Mouse (Mus musculus) bone marrow, adult 2 months (tissue): ENCODE measurements around the gene Daglb. TPM values are rescaled to one million over a fixed set of nuclear protein-coding genes. Genes with fewer than 3 reads are reported as not detected.

Source experiments
- H3K27ac ChIP-seq: fragments of 200-500 bp; 2 replicates; pipeline ENCODE4 v1.5.1; 2012; ENCODE audit warnings: low read depth, mild to moderate bottlenecking, control low read depth, inconsistent platforms, low read length; ENCODE audit not compliant: control insufficient read depth, poor library complexity, insufficient read depth
- H3K4me1 ChIP-seq: fragments of 200-500 bp; 2 replicates; pipeline ENCODE4 v1.6.1; 2011; ENCODE audit warnings: low read length; ENCODE audit not compliant: control insufficient read depth, insufficient read depth
- H3K4me3 ChIP-seq: fragments of 200-500 bp; replicated peaks from 2 replicates; pipeline ENCODE3; 2011; ENCODE audit warnings: mild to moderate bottlenecking, low read depth, low read length, control low read depth; ENCODE audit not compliant: control insufficient read depth
- CTCF ChIP-seq: fragments of 200-500 bp; IDR thresholded peaks from 2 replicates; pipeline ENCODE4 v1.5.1; 2011; ENCODE audit warnings: low read length, control low read depth; ENCODE audit not compliant: control insufficient read depth, insufficient read depth
- POLR2A ChIP-seq: fragments of 200-500 bp; IDR thresholded peaks from 2 replicates; pipeline ENCODE4 v1.6.1; 2011; ENCODE audit warnings: low read depth, mild to moderate bottlenecking, control low read depth, low read length, borderline replicate concordance; ENCODE audit not compliant: control insufficient read depth
- WGBS: fragments of 180-500 bp; shearing (Covaris S2); methylation state at CpG from one replicate; pipeline ENCODE4 v1.1.7; 2018; 5-methylcytosine and 5-hydroxymethylcytosine counted together
- polyA plus RNA-seq: library from polyadenylated mRNA; stranded (reverse); fragments of >200 nt; gene quantifications from 2 replicates; pipeline ENCODE4 v1.2.4, GENCODE M21; 2011; ENCODE audit warnings: low replicate concordance; ENCODE audit not compliant: missing spikeins, insufficient read depth, insufficient read length

The Daglb gene
- polyA plus RNA-seq, 1 experiment = 12.4 TPM

DNA sequence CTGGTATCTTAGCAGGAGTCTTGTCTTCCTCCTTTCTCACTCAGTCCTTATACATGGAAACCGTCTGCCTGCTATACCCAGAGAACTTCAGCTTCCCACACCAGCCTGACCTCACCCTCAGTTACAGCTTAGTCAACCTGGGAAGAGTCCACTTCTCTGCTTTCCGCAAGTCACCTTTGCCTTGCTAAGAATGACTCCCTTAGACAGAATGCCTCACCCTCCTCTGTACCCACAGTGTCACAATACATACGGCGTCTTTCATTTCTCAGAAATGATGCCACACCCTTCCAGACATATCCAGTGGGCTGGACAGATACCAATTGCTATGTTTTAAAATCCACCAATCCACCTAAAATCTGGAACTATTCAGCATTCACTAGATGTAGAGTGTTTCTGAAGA lies 47.9 kb downstream of the Daglb start:
- Histone ChIP-seq H3K27ac (no peak overlapping the region), H3K4me1 (no peaks in the 10 kb centered on the region; the same call in 1 of the 2 replicates), H3K4me3 (no peak overlapping the region)
- TF ChIP-seq POLR2A = no peak
- TF ChIP-seq CTCF = no peak
- 38% methylated on average over 4 of the region's 4 CpGs for WGBS

DNA sequence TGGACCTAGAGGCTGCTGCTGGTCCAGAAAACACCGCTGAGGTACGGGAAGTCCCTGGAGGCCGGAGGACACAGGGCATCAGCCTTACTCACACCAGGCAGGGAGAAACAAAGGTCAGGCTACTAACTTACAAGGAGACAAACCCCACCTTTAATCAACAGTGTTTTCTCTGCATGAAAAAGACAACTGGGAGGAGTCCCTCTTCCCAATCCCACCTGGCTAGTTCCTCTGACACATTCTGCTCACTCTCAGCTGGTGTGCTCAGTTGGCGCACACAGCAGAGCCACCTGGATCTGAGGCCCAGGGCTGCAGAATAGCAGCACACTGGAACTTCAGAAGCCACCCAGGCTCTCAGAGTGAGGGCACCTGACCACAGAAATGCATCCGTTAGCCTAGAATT lies 50.5 kb downstream of the Daglb start:
- H3K27ac ChIP-seq = no peak overlapping the region
- H3K4me1 ChIP-seq = peaks cover 3% of the 10 kb centered on the region
- H3K4me3 ChIP-seq = no peak overlapping the region
- WGBS = 91% methylated on average over 5 of the region's 5 CpGs
- TF ChIP-seq CTCF (no peak), POLR2A (no peak)

DNA sequence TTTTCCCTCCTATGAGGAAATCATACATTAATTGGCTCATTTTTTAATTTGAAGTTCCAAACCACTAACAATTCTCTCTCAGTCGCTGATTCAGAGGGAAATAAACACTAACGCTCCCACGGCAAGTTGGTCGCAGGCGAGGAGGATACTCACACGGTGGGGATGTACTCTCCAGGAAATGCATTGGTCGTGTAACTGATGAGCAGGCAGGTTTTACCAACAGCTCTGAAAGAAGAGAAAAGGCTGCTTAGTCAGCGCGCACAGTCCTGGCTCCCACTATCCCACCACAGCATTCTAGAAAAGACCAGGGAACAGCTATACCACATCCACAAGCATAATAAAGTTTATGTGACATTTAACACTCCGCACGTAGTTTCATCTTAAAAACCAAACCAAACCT lies 52.6 kb downstream of the Daglb start:
- 78% methylated on average over 11 of the region's 11 CpGs for WGBS
- H3K4me1 ChIP-seq = peaks cover 5% of the 10 kb centered on the region
- H3K4me3 ChIP-seq = no peak overlapping the region
- H3K27ac ChIP-seq = no peak overlapping the region
- TF ChIP-seq POLR2A (no peak), CTCF (no peak)

DNA sequence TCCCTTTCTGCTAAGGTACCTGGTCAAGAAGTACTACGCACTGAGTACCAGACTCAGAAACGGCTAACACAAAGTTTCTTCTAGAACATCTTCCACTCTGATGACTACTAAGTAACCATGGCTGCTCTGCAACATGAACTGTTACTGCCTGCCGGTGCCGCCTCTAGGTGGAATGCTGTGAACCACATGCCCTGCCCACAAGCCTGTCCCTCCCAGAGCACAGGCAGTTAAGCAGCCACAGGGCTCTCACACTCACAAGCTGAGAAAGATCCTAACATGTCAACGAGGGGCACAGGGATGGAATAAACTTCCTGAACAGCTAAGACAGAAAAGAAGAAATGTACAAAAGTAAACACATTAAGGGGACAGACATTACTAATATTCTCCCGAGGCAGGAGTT lies 53.1 kb downstream of the Daglb start:
- Histone ChIP-seq H3K4me1 (peaks cover 5% of the 10 kb centered on the region), H3K4me3 (no peak overlapping the region), H3K27ac (no peak overlapping the region)
- WGBS = 54% methylated on average over 6 of the region's 6 CpGs
- TF ChIP-seq CTCF = no peak
- no peak for TF ChIP-seq POLR2A

DNA sequence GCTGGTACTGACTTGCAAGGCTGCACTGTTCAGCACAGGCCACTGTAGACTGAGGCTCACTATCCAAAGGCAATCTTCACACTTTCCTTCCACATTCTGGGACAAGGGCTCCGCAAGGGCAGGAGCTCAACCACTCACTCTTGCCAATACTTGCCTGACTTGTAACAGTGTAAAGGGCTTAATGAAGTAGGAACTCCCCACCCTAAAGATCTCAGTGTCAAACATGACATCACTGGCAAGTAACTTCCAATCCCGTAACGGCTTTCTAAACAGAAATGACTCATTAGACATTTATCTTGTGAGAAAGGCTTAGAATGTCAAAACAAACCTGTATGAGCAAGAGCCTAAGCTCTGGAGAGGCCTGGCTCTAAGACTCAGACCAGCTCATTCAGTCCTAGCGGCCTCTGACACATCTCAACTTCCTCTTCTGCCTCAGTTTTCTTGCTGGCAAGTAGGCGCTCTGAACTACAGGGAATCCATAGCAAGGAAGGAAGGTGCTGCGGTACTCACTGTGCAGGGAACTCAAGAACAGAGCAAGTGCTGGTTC lies 53.7 kb downstream of the Daglb start:
- 33% methylated on average over 6 of the region's 6 CpGs for WGBS
- H3K4me1 ChIP-seq = peaks cover 5% of the 10 kb centered on the region
- peak overlapping the region; percentile 23; the same call in 1 of the 2 replicates for H3K27ac ChIP-seq
- no peak for TF ChIP-seq POLR2A
- no peak for TF ChIP-seq CTCF
- H3K4me3 ChIP-seq = no peak overlapping the region

DNA sequence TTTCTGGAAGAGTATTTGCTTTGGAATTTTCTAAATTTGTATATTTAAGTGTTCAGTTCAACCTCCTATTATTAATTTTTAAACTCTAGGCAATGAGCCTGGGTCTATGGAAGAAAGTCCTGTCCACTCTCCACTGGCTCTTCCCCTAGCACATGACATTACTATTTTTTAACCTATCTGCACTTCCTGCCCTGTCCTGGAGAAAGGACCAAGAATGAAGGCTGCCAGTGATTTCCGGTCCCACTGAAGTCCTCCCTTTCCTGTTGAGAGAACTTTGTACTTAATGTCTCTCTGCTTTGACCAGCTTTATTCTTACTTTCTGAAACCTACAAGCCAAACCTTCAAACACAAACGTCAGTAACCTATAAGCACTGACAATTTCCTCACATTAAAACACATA lies 56.0 kb downstream of the Daglb start:
- no peak for TF ChIP-seq POLR2A
- no peak for TF ChIP-seq CTCF
- H3K27ac ChIP-seq = no peak overlapping the region
- 17% methylated on average over 2 of the region's 2 CpGs for whole genome bisulfite sequencing
- peaks cover 7% of the 10 kb centered on the region for H3K4me1 ChIP-seq
- H3K4me3 ChIP-seq = no peak overlapping the region

DNA sequence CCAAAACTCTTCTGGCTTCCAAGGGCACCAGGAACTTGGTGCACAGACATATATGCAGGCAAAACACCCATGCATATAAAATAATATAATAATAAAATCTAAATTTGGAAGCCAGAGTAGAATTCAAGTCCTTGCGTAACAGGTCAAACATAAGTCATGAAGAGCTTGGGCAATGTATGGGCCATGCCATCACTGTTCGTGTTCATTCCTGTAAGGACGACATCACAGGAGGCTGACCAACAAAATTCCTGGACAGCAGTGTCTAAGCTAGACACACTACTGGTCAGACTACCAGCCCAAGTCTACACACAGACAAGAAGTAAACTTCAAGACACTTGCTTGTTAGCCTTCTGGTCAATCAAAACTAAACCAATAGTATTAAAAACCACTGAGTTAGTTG lies 58.5 kb downstream of the Daglb start:
- H3K4me1 ChIP-seq = peaks cover 9% of the 10 kb centered on the region
- TF ChIP-seq POLR2A (no peak), CTCF (no peak)
- 58% methylated on average over 3 of the region's 3 CpGs for WGBS
- no peak overlapping the region for H3K27ac ChIP-seq
- no peak overlapping the region for H3K4me3 ChIP-seq

DNA sequence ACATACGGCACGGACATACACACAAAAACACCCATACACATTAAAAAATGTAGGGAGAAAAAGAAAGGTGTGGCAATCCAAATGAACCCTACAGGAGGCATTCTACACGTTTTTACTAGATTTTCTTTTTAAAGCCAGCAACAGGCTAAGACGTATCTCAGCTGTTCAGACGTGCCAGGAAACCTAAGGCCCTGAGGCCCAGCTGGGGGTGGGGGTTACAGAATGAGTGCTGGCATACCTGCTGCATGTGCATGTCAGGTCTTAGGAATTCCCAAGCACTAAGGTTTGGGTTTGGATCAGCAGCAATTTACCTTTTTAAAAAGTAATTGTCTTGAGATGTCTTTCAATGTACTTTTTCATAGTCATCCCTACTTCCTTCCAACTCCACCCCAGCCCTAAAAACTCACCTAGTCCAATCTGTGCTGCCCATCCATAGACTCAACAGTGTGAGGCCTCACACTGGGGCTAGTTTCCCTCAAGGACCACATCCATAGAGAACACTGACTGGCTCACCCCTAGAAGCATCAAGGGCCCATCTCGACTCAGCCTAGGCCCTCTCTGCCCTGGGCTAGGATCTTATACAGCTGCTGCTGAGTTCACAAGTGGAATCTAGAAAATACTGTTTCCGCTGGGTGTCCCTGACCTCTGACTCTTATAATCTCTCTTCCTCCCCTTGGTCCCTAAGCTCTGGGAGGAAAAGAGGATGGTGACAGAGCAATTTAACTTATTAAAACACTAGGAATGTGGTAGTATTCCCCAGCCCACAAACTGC lies 61.3 kb downstream of the Daglb start:
- TF ChIP-seq POLR2A (no peak), CTCF (no peak)
- no peak overlapping the region for H3K27ac ChIP-seq
- H3K4me3 ChIP-seq = peak overlapping the region; percentile 21
- WGBS = 54% methylated on average over 7 of the region's 7 CpGs
- peaks cover 5% of the 10 kb centered on the region for H3K4me1 ChIP-seq

DNA sequence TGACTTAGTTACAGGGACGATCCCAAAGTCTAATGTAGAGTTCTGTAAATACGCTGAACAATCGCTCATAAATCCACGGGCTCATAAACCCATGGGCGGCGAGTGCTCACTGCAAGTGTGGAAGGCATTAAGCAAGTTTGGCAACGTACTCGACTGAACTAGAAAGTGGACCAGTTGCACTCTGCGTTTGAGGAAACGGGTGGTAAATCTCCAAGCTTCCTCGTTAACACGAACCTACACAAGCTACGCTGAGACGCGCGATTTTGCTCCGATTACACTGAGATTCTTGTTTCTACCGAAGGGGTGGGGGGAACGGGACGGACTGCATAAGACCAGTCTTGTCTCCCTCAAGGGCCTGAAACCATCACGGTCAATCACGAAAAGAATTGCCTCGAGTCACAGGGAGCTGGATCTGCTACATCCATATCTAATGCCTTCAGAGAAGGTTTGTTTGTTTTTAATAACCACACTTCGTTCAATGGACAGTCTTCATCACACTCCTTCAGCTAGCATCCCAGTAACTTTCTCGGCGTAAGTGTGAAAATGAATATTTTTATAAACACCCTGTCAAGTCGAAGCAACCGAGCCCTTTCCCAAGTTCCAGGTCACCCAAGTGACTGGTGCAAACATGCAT lies 62.4 kb downstream of the Daglb start:
- Histone ChIP-seq H3K4me3 (peak overlapping the region; percentile 82), H3K4me1 (peaks cover 4% of the 10 kb centered on the region), H3K27ac (peak overlapping the region; percentile 99)
- WGBS = under 1% methylated on average over 28 of the region's 28 CpGs
- no peak for TF ChIP-seq CTCF
- TF ChIP-seq POLR2A = no peak
